Mouse (Mus musculus): ENCODE results near the gene Olfr697.
"Not testable (repeated sequence)": the region's sequence is repeated elsewhere in the genome, so short reads cannot be mapped to it uniquely, and the experiment has no call there.

Gene Olfr697

DNA sequence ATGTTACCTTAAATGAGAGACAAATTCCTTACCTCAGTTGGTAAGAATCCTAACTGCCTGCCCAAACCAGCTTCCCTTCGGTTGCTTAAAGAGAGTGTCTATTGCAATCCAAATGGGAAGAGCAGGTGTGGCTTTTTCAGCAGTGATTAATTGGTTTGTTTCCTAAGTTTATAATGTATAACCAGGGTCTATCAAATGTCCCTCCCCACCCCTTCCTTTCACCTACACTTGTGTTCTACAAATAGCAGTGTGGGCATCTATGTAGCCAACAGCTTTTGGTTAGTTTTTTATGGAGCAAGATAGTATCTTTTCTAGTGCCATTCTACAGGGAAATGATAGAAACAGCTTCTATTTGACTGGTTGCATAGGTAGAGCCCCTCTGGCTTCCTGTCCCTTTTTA lies at the start of gene Olfr697:
Olfr697 (minus strand) TSS at position 101 of the 400 bp plus-strand sequence.
- DNase-seq (ENCODE audit: low spot score in 2 of 2), result no peak

DNA sequence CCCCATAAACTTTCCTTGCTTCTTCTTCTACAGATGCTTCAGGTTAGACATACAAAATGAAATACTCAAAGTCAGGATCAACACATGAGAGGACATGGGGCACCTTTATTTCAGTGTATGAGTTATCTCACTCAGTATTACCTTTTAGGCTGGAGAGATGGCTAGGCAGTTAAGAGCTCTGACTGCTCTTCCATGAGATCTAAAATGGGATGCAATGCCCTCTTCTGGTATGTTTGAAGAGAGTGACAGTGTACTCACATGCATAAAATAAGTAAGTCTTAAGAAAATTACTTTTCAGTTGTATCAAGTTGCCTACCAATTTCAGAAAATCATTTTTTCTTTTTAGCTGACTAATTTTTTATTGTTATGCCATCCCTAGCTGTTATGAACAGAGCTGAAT lies 46.1 kb upstream of the Olfr697 start:
- no peak for DNase-seq (ENCODE audit: low spot score in 2 of 2)

DNA sequence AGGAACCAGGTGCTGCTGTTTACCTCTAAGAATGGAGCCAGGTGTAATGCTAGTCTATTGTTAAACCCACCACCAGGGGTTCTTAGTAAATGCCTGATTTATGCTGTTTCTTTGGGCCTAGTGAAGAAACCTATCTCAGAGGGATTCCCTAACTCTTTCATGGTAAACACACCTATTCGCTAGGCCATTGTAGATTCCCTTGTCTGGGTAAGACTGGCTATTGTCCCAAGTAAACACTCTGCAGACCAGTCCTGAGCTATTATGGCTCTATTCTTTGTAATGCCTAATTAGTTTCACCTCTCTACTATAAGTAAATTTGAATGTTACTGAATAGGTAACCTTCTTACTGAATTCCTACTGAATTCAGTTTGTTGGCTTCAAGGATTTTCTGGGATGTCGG lies 18.8 kb upstream of the Olfr697 start:
- not testable (repeated sequence) for DNase-seq (ENCODE audit: low spot score in 2 of 2)

GRCm38 (mm10) chr7:106758800-106759199 lies 16.6 kb upstream of the Olfr697 start:
- DNase-seq (ENCODE audit: low spot score in 2 of 2), result no peak

GRCm38 (mm10) chr7:106755297-106755696 lies 13.1 kb upstream of the Olfr697 start, which contains the start of gene Olfr698:
Gene Olfr698, minus strand, starts transcription at chr7:106755397.
- DNase-seq (ENCODE audit: low spot score in 2 of 2), result no peak

GRCm38 (mm10) chr7:106745811-106746210 lies 3.6 kb upstream of the Olfr697 start:
- no peak for DNase-seq (ENCODE audit: low spot score in 2 of 2)

GRCm38 (mm10) chr7:106737028-106737427 lies 5.2 kb downstream of the Olfr697 start:
- DNase-seq (ENCODE audit: low spot score in 2 of 2), result no peak

GRCm38 (mm10) chr7:106733717-106734116 lies 8.5 kb downstream of the Olfr697 start:
- DNase-seq (ENCODE audit: low spot score in 2 of 2), result no peak

DNA sequence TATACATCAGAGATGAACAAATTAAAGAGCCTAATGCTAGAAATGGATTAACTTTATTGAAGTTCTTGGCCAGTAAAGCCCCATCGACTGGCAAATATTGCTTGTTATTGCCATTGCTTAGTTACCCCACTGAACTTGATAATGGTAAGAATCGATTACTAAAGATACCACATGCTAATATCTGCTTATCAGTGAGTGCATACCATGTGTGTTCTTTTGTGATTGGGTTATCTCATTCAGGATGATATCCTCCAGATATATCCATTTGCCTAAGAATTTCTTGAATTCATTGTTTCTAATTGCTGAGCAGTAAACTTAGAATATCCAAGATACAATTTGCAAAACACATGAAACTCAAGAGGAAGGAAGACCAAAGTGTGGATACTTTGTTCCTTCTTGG lies 16.6 kb downstream of the Olfr697 start:
- not testable (repeated sequence) for DNase-seq (ENCODE audit: low spot score in 2 of 2)

DNA sequence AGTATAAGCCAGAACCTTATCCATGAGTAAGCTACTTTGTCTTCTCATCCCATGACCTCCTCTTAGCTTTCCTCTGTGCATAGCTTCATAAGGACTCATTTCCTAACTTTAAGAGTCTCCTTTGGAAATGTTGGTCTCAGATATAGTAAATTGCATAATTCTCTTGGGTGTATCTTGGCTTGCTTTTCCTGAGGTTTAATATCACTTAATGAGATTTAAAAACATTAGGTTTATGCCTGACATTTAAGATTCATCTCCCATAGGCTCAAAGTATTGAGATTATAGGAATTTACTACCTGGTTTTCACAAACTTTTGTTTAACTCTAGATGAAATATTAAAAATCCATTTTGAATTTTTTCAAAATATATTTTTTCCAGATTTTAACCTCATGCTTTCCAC lies 25.9 kb downstream of the Olfr697 start, which contains the start of gene Olfr695:
Olfr695 (minus strand) TSS at position 101 of the 400 bp plus-strand sequence.
- DNase-seq (ENCODE audit: low spot score in 2 of 2), result no peak

- no peak for DNase-seq (ENCODE audit: low spot score in 2 of 2)
Observed at GRCm38 (mm10) chr7:106711463-106711862, 30.8 kb downstream of the Olfr697 start.

DNA sequence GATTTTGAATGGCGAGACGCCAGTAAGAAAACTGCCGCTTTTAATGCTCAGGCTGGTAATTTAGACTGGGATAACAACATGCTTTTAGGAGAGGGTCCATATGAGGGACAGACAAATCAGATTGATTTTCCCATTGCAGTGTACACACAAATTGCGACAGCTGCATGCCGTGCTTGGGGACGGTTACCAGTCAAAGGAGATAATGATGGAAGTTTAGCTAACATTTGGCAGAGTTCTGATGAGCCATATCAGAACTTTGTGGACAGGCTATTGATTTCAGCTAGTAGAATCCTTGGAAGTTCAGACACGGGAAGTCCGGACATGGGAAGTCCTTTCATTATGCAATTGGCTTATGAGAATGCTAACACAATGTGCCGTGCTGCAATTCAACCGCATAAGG lies 34.5 kb downstream of the Olfr697 start:
- not testable (repeated sequence) for DNase-seq (ENCODE audit: low spot score in 2 of 2)

DNA sequence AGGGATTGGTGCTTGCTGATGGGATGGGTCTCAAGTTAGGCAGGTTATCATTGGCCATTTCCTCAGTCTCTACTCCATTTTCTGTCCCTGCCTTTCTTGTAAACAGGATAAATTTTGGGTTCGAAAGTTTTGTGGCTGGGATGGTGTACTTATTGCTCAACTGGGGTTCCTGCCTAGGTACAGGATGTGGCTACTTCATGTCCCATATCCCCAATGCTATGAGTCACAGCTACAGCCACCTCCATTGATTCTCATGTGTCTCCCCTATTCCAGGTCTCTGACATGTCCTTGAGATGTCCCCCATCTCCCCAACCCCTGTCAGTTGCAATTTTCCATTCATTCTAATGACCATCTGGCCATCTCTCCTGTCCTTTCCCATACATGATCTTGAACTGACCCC lies 45.4 kb downstream of the Olfr697 start:
- DNase-seq (ENCODE audit: low spot score in 2 of 2), result no peak

DNA sequence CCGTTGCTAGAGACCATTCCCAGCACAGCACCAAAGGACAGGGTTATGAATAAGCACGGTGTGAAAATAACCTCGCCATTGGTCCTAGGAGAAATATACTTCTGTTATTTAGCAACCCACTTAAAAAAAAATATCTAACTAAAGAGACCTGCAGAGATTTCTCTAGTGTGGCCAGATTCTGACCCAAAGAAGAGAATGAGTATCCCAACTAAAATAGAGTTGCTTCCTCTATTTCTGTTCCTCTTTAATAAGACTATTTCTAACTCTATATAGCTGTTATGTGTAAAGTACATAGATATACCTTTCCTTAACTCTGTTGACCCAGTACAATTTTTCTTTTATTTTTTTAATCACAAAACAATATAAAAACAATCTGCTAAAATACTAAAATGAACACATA lies 49.3 kb downstream of the Olfr697 start:
- DNase-seq (ENCODE audit: low spot score in 2 of 2), result no peak

DNA sequence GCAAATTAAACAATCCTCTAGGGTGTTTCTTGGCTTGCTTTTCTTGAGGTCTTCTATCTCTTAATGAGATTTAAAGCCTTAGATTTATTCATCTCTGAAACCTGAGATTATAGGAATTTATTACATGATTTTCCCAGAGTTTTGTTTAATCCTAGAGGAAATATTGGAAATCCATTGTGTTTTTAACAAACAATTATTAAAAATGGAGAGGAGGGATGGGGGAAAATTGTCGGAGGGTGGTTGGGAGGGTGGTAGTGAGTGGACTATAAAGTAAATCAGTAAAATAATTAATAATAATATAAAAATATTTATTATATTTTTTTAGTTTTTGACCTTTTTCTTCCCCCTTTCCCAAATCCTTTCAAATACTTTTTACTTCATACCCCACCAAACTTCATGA lies 50.5 kb downstream of the Olfr697 start, which contains the start of gene Olfr694:
Olfr694 (minus strand) TSS at position 101 of the 400 bp plus-strand sequence.
- DNase-seq (ENCODE audit: low spot score in 2 of 2), result no peak
